Mouse (Mus musculus) common myeloid progenitor, adult 5-6 weeks (primary cell): ENCODE results near the gene Galntl5. TPM values are rescaled to one million over a fixed set of nuclear protein-coding genes. Genes with fewer than 3 reads are reported as not detected.
"Not testable (repeated sequence)": the region's sequence is repeated elsewhere in the genome, so short reads cannot be mapped to it uniquely, and the experiment has no call there.

Source experiments
- ATAC-seq: replicated peaks from 2 replicates; pipeline ENCODE4 v1.8.0; 2016; ENCODE audit warnings: low read depth, mild to moderate bottlenecking, moderate TSS enrichment, inconsistent platforms; ENCODE audit not compliant: poor library complexity, severe bottlenecking
- total RNA-seq: library from RNA; stranded (forward); fragments of 200-1000, 187-1606 nt; gene quantifications from 2 replicates; pipeline ENCODE4 v1.2.3, GENCODE M21; 2017

Galntl5 gene
- total RNA-seq, 1 experiment from 2014 or later = not detected

GRCm38 (mm10) chr5:25187727-25188126 is 6.5 kb downstream of the Galntl5 start:
- 0 out of 2 replicates have a peak, but pooled peaks have one; percentile 42 for ATAC-seq

DNA sequence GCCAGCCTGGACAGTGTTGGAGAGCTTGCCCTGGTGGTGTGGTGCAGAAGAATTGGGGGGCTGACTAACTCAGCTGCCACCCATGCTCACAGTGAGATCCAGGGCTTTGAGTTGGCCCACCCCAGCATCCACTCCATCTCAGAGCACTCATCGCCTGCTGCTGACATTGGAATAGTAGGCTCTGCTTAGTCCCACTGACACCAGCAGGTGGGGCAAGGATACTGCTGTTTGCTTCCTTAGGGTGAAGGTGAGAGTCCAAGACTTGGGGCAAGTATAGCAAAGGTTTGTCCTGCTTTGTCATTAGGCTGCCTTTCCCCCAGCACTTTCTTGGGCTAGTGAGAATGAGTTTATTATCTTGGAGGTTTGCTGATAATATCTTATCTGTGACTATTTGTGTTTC is 7.5 kb downstream of the Galntl5 start:
- ATAC-seq = peak; percentile 65; the same call in 1 of the 2 replicates

DNA sequence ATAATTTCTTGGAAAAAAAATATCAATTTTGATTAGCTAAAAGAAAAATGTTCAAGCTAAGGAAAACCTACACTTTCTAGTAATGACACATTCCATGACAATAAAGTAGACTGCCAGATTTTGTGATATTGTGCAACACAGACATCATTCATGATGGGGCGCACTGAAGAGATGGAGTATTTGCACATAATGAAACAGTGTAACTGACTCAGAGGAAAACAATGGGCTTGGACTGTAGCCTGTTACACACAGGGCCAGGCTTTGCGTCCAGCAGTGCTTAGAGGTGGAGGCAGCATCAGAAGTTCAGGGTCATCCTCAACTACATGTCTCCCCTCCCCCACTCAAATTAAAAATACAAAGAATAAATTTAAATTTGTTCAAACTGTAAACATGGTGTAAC is 9.3 kb downstream of the Galntl5 start:
- ATAC-seq = no peak

DNA sequence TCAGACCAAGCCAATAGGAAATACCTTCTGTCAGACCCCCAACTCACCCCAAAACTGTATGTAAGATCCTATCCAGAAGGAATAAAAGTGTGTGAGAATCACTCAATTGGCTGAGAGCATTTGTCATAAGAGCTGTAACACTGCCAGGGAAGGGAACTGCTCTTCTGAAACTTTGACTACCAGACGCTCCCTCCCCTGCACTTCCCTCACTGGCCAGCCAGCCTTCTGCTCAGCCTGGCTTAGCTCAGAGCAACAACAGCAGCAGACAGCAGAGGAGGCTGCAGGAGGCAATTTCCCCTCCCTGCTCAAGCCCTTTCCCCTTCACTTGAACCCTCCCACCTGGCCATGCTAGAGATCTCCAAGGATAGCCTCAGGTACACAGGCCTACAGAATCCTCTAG is 30.6 kb downstream of the Galntl5 start:
- ATAC-seq = no peak

GRCm38 (mm10) chr5:25213216-25213615 is 32.0 kb downstream of the Galntl5 start:
- not testable (repeated sequence) for ATAC-seq

GRCm38 (mm10) chr5:25215006-25215405 is 33.7 kb downstream of the Galntl5 start:
- no peak for ATAC-seq

- ATAC-seq = no peak
Measured at GRCm38 (mm10) chr5:25221604-25222003, 40.3 kb downstream of the Galntl5 start, which contains the start of gene Galnt11. Gene Galnt11, plus strand, starts transcription at chr5:25221904.

GRCm38 (mm10) chr5:25222752-25223702 is 41.8 kb downstream of the Galntl5 start, which contains the start of gene E130116L18Rik:
Gene E130116L18Rik, minus strand, starts transcription at chr5:25223153.
- peak; percentile 95 for ATAC-seq

DNA sequence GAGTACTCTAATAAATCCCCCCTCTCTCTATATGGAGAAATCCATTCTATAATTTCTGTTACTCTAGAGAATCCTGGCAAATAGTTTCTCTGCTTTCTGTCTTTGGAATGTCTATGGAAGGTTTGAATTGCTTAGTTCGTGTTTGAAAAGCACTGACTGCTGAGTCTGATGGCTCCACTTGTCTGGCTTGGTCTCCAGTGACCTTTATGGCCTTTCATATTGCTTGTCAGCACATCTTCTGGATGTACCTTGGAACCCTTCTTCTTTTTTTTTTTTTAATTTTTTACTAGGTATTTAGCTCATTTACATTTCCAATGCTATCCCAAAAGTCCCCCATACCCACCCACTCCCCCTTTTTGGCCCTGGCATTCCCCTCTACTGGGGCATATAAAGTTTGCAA is 43.1 kb downstream of the Galntl5 start:
- ATAC-seq = not testable (repeated sequence)

GRCm38 (mm10) chr5:25243101-25243500 is 61.8 kb downstream of the Galntl5 start:
- ATAC-seq = no peak

DNA sequence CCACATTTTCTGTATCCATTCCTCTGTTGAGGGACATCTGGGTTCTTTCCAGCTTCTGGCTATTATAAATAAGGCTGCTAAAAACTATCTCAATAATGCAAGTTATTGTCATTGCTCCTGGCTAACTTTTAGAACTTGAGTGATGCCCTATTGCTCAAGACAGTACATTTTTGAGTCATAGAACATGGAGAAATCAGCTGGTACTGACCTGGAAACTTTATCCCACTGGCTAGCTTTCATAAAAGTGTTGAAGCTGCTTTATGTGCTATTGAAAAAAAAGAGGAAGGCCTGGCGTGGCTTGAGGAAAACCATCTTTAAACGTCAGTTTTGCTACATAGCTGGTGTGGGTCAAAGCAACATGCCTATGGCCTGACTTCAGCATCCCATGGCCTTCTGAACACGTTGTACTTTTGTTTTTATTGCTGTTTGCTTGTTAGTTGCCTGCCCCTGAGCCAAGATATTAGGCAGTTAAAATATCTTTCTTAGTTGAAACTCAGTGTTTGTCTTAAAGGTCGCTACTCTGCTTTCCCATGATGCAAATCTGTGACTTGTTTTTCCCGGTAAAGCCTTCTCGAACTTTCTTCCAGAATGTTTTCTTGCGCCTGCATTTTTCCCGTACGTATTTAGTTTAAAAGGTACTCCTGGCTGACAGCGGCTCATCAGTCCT is 64.7 kb downstream of the Galntl5 start:
- no peak for ATAC-seq

DNA sequence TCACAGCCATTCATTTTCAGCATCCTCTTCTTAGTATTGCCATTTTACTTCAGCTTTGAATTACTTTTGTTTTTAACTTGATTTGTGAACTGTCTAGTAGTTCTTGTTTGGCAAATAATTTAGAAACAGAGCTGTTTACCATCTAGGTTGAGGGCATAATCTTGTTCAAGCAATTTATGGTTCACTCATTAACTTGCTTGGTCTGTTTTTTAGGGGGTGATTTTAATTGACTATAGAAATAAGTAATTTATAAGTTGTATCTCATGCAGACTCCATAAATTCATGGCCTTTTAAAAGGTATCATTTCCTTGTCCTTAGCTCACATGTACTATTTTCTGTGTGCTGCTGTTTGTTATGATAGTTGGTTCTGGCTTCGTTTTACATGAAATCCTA is 65.2 kb downstream of the Galntl5 start:
- no peak for ATAC-seq

DNA sequence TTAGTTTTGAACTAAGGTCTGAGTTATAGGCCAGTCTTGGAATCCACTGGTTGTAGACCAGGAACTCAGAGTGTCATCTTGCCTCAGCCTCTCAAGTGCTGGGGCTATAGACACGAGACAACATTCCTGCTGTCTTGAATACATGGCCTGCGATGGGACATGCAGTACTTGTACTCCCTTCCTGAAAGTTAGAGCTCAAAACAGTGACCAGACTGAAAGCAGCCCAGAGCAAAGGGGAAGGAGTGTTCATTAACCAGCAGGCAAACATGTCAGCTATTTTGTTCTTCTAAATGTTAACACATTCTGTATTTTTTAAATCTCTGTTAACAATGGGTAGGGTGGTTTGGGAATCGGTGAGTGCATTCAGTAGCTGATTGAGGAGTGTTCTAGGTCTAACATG is 65.8 kb downstream of the Galntl5 start:
- no peak for ATAC-seq

DNA sequence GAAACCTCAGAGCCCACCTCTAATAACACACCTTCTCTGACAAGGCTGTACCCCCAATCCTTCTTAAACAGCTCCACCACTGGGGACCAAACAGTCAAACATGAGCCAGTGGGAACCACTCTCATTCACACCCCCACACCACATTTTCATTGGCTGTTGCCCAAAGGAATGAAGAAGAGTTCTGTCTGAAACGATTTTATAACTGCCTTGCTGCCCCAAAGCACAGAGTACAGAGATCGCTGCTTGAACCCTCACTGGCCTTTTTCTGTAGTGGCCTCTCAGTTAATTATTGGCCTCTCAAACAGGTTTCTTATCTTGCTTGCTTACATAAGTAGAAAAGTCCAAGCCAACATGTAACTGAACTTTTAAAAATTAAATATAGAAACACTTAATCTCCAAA is 71.2 kb downstream of the Galntl5 start:
- no peak for ATAC-seq

GRCm38 (mm10) chr5:25252825-25253544 is 71.7 kb downstream of the Galntl5 start:
- ATAC-seq = no peak

DNA sequence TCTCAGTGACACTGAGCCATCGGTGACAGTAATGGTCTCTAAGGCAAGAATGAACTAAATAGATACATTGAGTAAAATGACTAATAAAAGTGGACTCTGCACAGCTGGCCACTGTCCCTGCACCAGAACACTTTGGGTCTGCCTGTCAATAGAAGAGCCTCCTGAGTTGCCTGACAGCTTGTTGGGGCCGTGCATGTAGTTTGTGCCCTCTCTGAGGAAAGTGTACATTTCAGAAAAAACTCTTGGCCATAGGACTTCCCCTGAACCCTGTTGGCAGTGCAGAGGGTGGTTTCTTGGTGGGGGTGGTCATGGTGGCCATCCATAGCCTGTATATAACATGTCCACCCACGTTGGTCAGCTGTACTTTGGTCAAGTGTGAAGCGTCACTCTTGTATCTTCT is 73.2 kb downstream of the Galntl5 start:
- ATAC-seq = no peak

DNA sequence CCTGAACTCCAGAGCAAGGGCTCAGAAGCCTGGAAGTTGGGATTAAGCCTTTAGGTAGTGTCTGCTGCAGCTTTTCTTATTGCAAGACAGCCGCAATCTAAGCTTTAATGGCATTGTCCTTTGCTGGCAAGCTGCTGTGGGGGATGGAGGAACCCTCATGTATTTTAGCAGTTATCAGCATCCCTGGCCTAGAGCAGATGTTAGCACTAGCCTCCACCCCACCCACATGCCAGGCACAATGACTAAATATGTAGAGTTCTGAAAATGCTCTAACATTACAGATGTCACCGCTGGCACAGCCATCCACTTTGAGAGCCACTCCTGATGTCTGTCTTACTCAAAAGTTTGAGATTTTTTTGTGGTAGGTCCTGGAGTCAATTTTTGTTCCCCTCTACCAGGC is 75.4 kb downstream of the Galntl5 start:
- no peak for ATAC-seq

DNA sequence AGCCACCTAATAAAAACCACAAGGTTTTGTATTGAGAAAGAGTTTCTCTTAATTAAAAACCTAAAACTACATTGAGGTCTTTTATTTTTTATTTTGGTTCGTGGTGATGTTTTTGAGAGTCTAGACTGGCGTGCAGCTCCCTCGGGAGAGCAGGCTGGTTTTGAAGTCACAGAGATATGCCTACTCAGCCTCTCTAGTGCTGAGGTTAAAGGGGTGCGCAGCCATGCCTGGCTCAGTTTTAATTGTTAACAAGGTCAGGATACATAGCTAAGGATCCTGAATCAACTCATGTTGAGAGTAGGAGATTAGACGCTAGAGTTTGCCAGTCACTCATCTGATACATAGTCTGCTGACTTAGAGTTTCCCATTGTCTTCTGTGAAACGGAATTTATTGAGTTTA is 80.2 kb downstream of the Galntl5 start:
- no peak for ATAC-seq

DNA sequence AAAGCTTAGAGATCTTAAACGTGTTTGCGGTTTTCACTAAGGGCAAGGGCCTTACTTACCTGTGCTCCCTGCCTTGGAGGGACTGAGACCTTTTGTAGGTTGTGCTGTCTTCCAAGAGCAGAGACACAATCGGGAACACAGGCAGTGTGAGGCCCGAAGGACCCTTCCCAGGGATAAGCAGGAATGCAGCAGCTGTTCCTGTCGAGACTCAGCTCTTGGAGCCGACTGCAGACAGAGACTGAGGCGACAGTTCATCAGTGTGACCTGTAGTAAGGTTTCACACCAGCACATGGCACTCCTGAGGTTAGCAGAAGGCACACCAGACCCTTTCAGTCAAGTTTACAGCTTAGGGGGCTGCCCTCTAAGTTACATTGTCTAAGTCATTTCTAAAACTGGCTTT is 81.0 kb downstream of the Galntl5 start:
- ATAC-seq = no peak

DNA sequence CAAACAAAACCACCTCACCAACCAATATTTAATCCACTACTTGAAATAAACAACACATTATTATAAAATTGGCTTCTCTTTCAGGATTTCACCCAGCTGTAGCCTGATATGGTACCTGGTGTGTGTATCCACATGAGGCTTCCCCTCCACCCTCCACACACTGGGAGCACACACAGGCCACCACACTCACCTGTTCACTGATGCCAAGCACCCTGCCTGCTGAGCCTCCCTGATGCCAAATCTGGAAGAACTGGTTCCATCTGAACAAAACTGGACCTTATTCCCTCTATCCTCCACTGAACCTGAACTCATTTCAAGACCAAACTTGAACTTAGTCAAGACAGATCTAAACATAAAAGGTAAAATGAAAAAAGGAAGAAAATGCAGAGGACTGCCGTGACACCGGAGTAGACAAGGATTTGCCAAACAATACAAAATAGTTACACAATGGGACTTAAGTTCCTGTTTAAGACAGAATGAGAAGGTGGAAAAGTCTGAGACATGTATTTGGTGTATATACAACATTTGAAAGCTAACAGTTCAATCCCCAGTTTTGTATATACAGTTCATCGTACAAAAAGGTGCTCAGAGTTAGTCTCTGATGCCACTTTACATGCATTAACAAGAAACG is 87.1 kb downstream of the Galntl5 start:
- ATAC-seq = no peak
